9 mouse cellular contexts compared by ENCODE assay signal in the genomic region with DNA sequence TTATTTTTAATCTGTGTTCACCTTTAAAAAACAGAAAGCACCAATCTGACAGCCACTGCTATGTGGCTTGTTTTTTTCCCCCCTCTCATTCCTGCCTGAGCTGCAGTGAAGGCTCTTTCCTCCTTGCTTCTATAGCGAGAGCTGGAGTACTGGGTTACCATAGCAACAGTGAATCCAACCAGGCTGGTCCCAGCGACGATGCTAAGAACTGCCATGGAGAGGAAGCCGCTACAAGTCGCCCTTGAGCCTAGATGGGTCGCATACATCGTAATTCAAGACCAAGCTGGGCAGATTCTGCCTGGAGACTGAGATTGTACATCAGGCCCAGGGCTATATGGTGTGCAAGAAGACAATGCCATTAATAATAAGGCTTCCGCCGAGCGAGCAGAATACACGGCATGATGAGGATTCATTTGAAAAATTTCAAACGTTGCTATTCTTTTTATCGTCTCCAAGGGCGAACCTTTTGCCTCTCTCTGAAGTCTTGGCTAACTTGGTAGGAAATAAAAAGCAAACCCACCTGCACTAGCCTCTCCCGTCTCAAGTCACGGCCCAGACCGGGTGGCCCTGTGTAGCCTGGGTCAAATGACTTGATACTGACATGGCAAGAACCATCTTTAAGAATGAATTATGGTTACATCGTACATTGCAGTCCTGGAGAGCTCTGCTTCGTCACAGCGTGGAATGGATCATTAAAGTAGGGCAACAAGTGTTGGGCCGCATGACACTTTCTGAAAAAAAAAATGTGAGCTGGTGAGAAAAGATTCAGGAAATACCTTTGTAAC. TPM values are rescaled to one million over a fixed set of nuclear protein-coding genes. Genes with fewer than 3 reads are reported as not detected.
DNase-seq lines count a peak whose midpoint lies in the region; ATAC-seq and TF ChIP-seq lines count a peak whose summit lies in the region.
"Had no signal": no experiment of that assay in that cellular context is flagged by ENCODE, and none has a peak within 500 bp of the region (broad histone marks: within the 10 kb centered on the region; RNA-seq: fewer than 3 reads in every experiment).

No protein-coding gene starts in this region.

- no peaks in the 10 kb centered on the region for H3K27me3 ChIP-seq in lung, embryonic 15.5 days
- H3K27me3 ChIP-seq in hindbrain, embryonic 16.5 days (replicated peaks; ENCODE audit: control insufficient read depth, insufficient read depth, low read length): no peaks in the 10 kb centered on the region
- no peaks in the 10 kb centered on the region for H3K27me3 ChIP-seq in limb, embryonic 11.5 days (ENCODE audit: control insufficient read depth, insufficient read depth, low read length)
- no peaks in the 10 kb centered on the region for H3K27me3 ChIP-seq in liver, postnatal 0 days (ENCODE audit: insufficient read depth, low read length)
- H3K27me3 ChIP-seq in intestine, embryonic 16.5 days (replicated peaks; ENCODE audit: control insufficient read depth, insufficient read depth, low read length): no peaks in the 10 kb centered on the region

- no peak overlapping the region for H3K4me3 ChIP-seq in lung, embryonic 15.5 days
- peak overlapping the region; percentile 20 for H3K4me3 ChIP-seq in hindbrain, embryonic 16.5 days (ENCODE audit: low read length)
- 0 out of 2 replicates have a peak overlapping the region, but pooled peaks have one; percentile 1 for H3K4me3 ChIP-seq in limb, embryonic 11.5 days (ENCODE audit: low read depth, low read length)
- no peak overlapping the region for H3K4me3 ChIP-seq in liver, postnatal 0 days (ENCODE audit: low read depth, low read length)
- no peak overlapping the region for H3K4me3 ChIP-seq in intestine, embryonic 16.5 days (ENCODE audit: low read length)

- no peaks in the 10 kb centered on the region for H3K9me3 ChIP-seq in lung, embryonic 15.5 days
- H3K9me3 ChIP-seq in hindbrain, embryonic 16.5 days (ENCODE audit: control insufficient read depth, low read length): no peaks in the 10 kb centered on the region
- H3K9me3 ChIP-seq in limb, embryonic 11.5 days (ENCODE audit: control insufficient read depth, low read length): no peaks in the 10 kb centered on the region
- H3K9me3 ChIP-seq in liver, postnatal 0 days (ENCODE audit: low read length): no peaks in the 10 kb centered on the region
- no peaks in the 10 kb centered on the region for H3K9me3 ChIP-seq in intestine, embryonic 16.5 days (ENCODE audit: control insufficient read depth, low read length)

- H3K27ac ChIP-seq in lung, embryonic 15.5 days: no peak overlapping the region
- H3K27ac ChIP-seq in hindbrain, embryonic 16.5 days (ENCODE audit: low read depth, low read length): peak overlapping the region; percentile 74
- no peak overlapping the region for H3K27ac ChIP-seq in limb, embryonic 11.5 days (replicated peaks; ENCODE audit: low read depth, low read length)
- no peak overlapping the region for H3K27ac ChIP-seq in liver, postnatal 0 days (ENCODE audit: low read depth)
- no peak overlapping the region for H3K27ac ChIP-seq in intestine, embryonic 16.5 days (ENCODE audit: low read length)
- H3K27ac ChIP-seq: liver, embryonic 14.5 days had no signal

- ATAC-seq in lung, embryonic 15.5 days (ENCODE audit: borderline replicate concordance, extremely low read depth, low FRiP score, low TSS enrichment): 0 out of 2 replicates have a peak, but pooled peaks have one; percentile 49
- peak; percentile 95 for ATAC-seq in hindbrain, embryonic 16.5 days
- ATAC-seq in limb, embryonic 11.5 days (ENCODE audit: insufficient number of reproducible peaks, low FRiP score, low TSS enrichment, low read depth): peak; percentile 68
- ATAC-seq in liver, postnatal 0 days: no peak
- no peak for ATAC-seq in intestine, embryonic 16.5 days

- no peaks in the 10 kb centered on the region for H3K36me3 ChIP-seq in lung, embryonic 15.5 days
- H3K36me3 ChIP-seq in hindbrain, embryonic 16.5 days (ENCODE audit: control insufficient read depth, insufficient read depth, low read length): peaks cover 3% of the 10 kb centered on the region; the same call in 1 of the 2 replicates
- no peaks in the 10 kb centered on the region for H3K36me3 ChIP-seq in limb, embryonic 11.5 days (ENCODE audit: control insufficient read depth, insufficient read depth, low read length)
- H3K36me3 ChIP-seq in liver, postnatal 0 days (replicated peaks; ENCODE audit: insufficient read depth, low read length): no peaks in the 10 kb centered on the region; the same call in 1 of the 2 replicates
- no peaks in the 10 kb centered on the region for H3K36me3 ChIP-seq in intestine, embryonic 16.5 days (ENCODE audit: control insufficient read depth, insufficient read depth, low read length)

- TF ChIP-seq EP300 in liver, postnatal 0 days (IDR thresholded peaks at IDR 0.05; ENCODE audit: low read depth): no peak

- H3K9ac ChIP-seq in lung, embryonic 15.5 days: no peak overlapping the region
- H3K9ac ChIP-seq in hindbrain, embryonic 16.5 days (ENCODE audit: low read depth, low read length): 0 out of 2 replicates have a peak overlapping the region, but pooled peaks have one; percentile 7
- H3K9ac ChIP-seq in limb, embryonic 11.5 days (ENCODE audit: low read length): no peak overlapping the region
- no peak overlapping the region for H3K9ac ChIP-seq in liver, postnatal 0 days (replicated peaks)
- H3K9ac ChIP-seq in intestine, embryonic 16.5 days (ENCODE audit: low read depth, low read length): no peak overlapping the region
- H3K9ac ChIP-seq: liver, embryonic 14.5 days had no signal

- TF ChIP-seq CTCF in liver, postnatal 0 days (IDR thresholded peaks at IDR 0.05; ENCODE audit: low read depth): no peak

- H3K4me1 ChIP-seq in lung, embryonic 15.5 days: no peaks in the 10 kb centered on the region
- peaks cover 22% of the 10 kb centered on the region for H3K4me1 ChIP-seq in hindbrain, embryonic 16.5 days (ENCODE audit: control insufficient read depth, insufficient read depth, low read depth, low read length)
- H3K4me1 ChIP-seq in limb, embryonic 11.5 days (ENCODE audit: control insufficient read depth, insufficient read depth, low read length): 0 out of 2 replicates have a peak, but pooled peaks cover 6% of the 10 kb centered on the region
- peaks cover 6% of the 10 kb centered on the region; the same call in 1 of the 2 replicates for H3K4me1 ChIP-seq in liver, postnatal 0 days (ENCODE audit: insufficient read depth)
- H3K4me1 ChIP-seq in intestine, embryonic 16.5 days (ENCODE audit: control insufficient read depth, insufficient read depth, low read length): no peaks in the 10 kb centered on the region

- no peak overlapping the region for H3K4me2 ChIP-seq in lung, embryonic 15.5 days
- peak overlapping the region; percentile 45 for H3K4me2 ChIP-seq in hindbrain, embryonic 16.5 days (ENCODE audit: low read length)
- H3K4me2 ChIP-seq in limb, embryonic 11.5 days (ENCODE audit: low read depth, severe bottlenecking): no peak overlapping the region; the same call in 1 of the 2 replicates
- no peak overlapping the region for H3K4me2 ChIP-seq in liver, postnatal 0 days (ENCODE audit: low read depth, low read length)
- no peak overlapping the region for H3K4me2 ChIP-seq in intestine, embryonic 16.5 days (ENCODE audit: low read depth, low read length)

- DNase-seq in lung, postnatal 36 days: no peak
- peak; percentile 46 for DNase-seq in embryo, embryonic 11.5 days (ENCODE audit: low read depth, low spot score)
- peak; percentile 65 for DNase-seq in limb, embryonic 11.5 days (ENCODE audit: low spot score)
- peak; percentile 75 to 85 for DNase-seq in right cerebral cortex, postnatal 36 days (ENCODE audit: low spot score in 2 of 2)
- DNase-seq in liver, postnatal 0 days: no peak

- WGBS in lung, embryonic 15.5 days: 33% methylated on average over 21 of the region's 21 CpGs
- WGBS in hindbrain, embryonic 16.5 days: 20% methylated on average over 21 of the region's 21 CpGs
- WGBS in limb, embryonic 11.5 days: 26% methylated on average over 21 of the region's 21 CpGs
- WGBS in liver, postnatal 0 days (ENCODE audit: insufficient replicate concordance): 68% methylated on average over 21 of the region's 21 CpGs
- 35% methylated on average over 21 of the region's 21 CpGs for WGBS in intestine, embryonic 16.5 days

RNA-seq across cellular contexts. Expression of gene Plxnc1, which starts 38.8 kb away (rescaled TPM):
- polyA plus RNA-seq in lung, embryonic 15.5 days (2015; fragmentation: Nextera tagmentation; extraction: Ambion mirVana): 7.1 and 8.0 TPM in 2 replicates
- 8.3 and 8.4 TPM in 2 replicates for polyA plus RNA-seq in hindbrain, embryonic 16.5 days (2015; fragmentation: Nextera tagmentation; extraction: Ambion mirVana)
- polyA plus RNA-seq in limb, embryonic 11.5 days (2014; fragmentation: Nextera tagmentation; extraction: Ambion mirVana): 0.64 and 0.81 TPM in 2 replicates
- 2.7 and 2.8 TPM in 2 replicates for polyA plus RNA-seq in liver, postnatal 0 days (2015; fragmentation: Nextera tagmentation; extraction: Ambion mirVana)
- polyA plus RNA-seq in intestine, embryonic 16.5 days (2015; fragmentation: Nextera tagmentation; extraction: Ambion mirVana): 0.72 and 0.75 TPM in 2 replicates

Comparison
In these comparisons a context has a peak if more than half of its experiments do, and no peak if none do; other contexts are left out.
1. ATAC-seq: peak in lung, embryonic 15.5 days (single experiment), hindbrain, embryonic 16.5 days (single experiment) and limb, embryonic 11.5 days (single experiment); none in liver, postnatal 0 days (single experiment) and intestine, embryonic 16.5 days (single experiment).
2. H3K4me3 ChIP-seq: peak in hindbrain, embryonic 16.5 days (single experiment) and limb, embryonic 11.5 days (single experiment); none in lung, embryonic 15.5 days (single experiment), liver, postnatal 0 days (single experiment) and intestine, embryonic 16.5 days (single experiment).
3. DNase-seq: peak in embryo, embryonic 11.5 days (single experiment), limb, embryonic 11.5 days (single experiment) and right cerebral cortex, postnatal 36 days (2 of 2); none in lung, postnatal 36 days (single experiment) and liver, postnatal 0 days (single experiment).